Mouse (Mus musculus) cerebellum, postnatal 14 days (tissue): ENCODE measurements around the gene 1810065E05Rik.

Experiments used
- DNase-seq, 2 experiments: peaks; one replicate each; pipeline ENCODE4 v3.0.0; 2021; ENCODE audit warnings: mixed read lengths in 2 of 2

1810065E05Rik gene

GRCm38 (mm10) chr11:58420815-58421214 lies at the start of gene 1810065E05Rik:
1810065E05Rik (plus strand) TSS chr11:58421111.
- no peak for DNase-seq

DNA sequence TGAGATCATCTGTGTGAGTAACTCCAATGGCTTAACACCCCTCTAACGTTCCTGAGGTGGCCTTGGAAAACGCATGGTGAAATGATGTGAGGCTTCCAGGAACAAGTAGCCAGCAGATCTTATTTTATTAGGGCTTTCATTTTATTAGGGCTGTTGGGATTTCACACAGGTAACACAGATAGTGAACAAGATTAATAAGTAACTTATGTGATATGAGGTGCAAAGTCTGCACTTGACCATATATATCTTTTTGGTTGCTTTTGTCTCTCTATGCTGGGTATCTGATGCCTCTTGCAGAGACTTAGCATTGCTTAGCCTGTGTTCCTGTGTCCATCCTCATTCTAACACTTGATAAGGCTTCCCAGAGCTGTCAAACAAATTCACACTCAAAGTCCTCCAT lies 43.6 kb upstream of the 1810065E05Rik start:
- DNase-seq, result no peak

GRCm38 (mm10) chr11:58377686-58378085 lies 43.2 kb upstream of the 1810065E05Rik start:
- no peak for DNase-seq

GRCm38 (mm10) chr11:58378763-58379278 lies 42.1 kb upstream of the 1810065E05Rik start, which contains the start of gene Lypd8:
Lypd8 (plus strand) TSS chr11:58379043.
- no peak for DNase-seq

GRCm38 (mm10) chr11:58379516-58379915 lies 41.4 kb upstream of the 1810065E05Rik start:
- no peak for DNase-seq

DNA sequence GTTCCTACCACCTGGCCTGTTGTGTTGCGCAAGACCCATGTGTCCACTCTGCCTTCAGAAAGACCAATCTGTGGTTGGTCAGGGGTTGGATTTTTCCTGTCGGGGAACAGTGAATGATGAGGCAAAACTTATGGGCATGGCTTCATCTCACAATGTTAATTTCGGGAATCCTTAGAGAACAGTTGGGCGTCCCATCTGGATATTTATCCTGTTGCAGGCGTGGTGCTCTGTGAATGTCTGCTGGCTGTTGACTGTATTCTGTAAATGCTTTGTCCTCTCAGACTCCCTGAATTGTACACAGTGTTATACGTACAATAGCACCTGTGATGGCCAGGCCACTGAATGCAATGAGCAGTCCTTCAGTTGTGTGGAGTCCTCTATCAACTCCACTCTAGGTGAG lies 38.4 kb upstream of the 1810065E05Rik start:
- no peak for DNase-seq

DNA sequence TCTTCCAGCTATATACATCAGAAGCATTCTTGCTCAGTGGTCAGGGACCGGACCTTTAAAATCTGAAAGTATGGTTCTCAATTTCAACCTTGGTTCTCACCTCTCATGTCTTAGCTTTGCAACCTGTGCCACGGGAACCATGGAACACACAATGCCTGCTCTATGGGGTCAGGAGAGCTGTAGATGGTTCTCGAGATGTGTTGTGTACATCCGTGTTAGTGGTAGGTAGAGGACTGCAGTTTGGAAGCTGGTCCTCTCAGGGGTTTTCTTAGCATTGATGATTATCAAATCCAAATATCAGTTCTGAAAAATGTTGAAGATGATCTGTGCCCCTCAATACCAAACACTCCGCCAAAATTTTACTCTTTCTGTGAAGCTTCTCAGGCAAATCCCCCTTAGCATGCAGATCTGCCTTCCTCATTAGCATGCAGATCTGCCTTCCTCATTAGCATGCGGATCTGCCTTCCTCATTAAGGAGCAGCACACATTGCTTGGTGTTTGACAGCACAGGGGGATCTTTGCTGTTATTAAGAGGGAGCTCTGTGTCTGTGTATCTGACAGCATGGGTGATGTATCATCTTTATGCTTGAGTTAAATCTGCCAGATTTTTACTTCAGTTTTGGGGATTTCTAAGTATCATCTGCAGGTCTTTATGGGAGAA lies 20.8 kb upstream of the 1810065E05Rik start:
- no peak for DNase-seq

GRCm38 (mm10) chr11:58400655-58401054 lies 20.3 kb upstream of the 1810065E05Rik start:
- DNase-seq, result no peak

GRCm38 (mm10) chr11:58408066-58408465 lies 12.8 kb upstream of the 1810065E05Rik start:
- DNase-seq, result peak; percentile 66 to 73

DNA sequence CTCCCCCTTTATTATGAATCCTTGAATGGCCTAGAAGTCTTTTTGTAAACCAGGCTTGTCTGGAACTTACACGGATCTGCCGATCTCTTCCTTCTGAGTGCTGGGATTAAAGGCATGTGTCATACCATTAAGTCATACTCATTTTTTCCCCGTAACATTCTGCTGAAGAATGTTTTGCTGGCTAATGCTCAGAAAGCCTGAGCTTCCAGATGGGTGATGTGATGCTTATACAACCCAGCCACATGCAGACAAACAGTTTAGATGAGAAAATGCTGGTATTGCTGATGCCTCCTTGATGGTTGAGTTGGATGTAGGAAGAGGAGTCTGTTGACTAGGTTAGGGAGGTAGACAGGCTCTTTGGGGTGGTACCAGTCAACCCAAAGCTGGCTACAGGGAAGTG lies 2.6 kb upstream of the 1810065E05Rik start:
- DNase-seq, result no peak

DNA sequence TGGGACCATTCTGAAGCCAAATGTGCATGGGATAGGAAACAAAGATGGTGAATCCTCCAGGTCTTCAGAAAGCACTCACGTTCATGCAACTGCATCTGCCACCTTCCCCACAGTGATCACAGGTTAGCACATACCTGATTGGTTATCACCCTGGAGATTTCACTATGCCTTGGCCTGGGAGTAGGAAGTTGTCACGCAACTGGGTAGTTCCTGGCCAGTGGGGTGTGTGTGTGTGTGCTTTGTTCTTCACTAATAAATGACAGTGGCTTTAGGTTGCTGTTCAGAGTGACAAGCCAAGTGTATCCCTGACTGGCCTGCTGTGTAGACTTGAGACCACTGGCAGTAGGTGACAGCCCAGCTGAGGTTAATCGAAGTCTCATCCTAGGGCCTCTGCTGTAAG lies 11.3 kb downstream of the 1810065E05Rik start, which contains the start of gene Gm12253:
Gene Gm12253, plus strand, starts transcription at position 301 of the 400 bp plus-strand sequence.
- no peak for DNase-seq

DNA sequence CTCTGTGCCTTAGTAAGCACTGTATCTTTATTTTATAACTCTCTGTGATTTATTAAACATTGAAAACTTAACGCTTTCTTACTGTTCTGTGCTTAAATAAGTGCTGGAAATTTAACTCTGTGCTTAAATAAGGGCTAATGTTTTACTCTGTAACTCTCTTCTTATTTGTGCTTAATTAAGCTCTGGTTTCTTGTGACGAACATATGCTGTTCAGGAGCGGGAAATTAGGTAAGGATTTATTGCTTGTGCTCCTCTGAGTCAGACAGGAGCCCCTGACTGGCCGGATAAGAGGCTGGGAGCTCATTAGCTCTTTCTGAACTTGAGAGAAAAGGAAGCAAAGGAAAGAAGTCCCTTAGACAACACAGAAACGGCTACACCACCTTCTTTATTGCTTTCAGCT lies 17.0 kb downstream of the 1810065E05Rik start:
- DNase-seq, result no peak

DNA sequence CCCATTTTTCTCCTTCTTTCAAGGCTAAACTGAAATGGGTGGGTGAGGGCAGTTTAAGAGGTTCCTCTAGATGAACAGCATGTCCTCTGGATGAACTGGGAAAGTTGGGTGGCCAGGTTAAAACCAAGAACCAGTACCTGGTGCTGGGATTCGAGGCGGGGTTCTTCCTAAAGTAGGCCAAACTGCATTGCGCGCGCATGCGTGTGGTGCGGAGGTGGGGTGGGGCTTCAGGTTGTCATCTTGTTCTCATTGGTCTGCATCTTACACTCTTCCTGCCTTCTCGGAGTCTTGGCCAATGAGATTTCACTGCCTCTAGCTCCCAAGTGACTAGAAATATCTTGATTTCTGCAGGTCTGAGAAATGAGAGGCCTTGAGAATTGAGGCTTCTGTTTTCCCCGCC lies 31.8 kb downstream of the 1810065E05Rik start, which contains the start of gene Lypd9:
Gene Lypd9, minus strand, starts transcription at position 165 of the 400 bp plus-strand sequence.
- no peak for DNase-seq

DNA sequence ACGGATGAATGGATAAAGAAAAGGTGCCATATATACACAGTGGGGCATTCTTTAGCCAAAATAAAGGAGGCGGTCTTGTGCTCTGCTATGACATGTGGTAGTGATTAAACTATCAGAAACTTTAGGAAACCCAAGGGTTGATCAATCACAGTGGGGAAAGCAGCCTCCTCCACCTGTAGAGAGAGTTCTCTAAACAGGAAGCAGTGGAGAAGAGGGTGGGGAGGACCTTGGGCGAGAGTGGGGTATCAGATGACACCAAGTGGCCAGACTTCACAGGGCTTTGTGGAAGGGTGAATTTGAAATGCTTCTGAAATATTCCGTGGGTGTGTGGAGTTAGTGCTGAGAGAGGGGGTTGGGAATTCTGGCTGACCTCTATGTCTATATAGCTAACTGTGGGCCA lies 32.7 kb downstream of the 1810065E05Rik start:
- DNase-seq, result no peak

DNA sequence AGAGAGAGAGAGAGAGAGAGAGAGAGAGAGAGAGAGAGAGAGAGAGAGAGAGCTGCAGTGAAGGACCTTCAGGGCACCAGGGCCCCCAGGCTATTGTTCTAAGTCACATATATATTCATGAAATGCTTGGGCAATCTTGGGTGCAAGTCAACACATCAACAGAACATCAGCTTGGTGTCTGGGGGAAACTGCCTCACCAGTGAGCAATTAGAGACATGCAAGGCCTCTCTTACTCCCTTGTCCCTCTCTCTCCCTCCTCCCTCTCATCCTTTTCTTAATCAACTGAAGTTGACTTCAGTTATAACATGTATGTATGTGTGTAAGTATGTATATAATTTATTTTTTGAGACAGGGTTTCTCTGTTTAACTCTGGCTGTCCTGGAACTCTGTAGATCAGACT lies 41.3 kb downstream of the 1810065E05Rik start, which contains the start of gene Olfr30:
Gene Olfr30, minus strand, starts transcription at position 101 of the 400 bp plus-strand sequence.
- no peak for DNase-seq
